Mouse (Mus musculus) gonadal fat pad, adult 2 months (tissue): Measurements from ENCODE around the gene Ano3. TPM values are rescaled to one million over a fixed set of nuclear protein-coding genes. Genes with fewer than 3 reads are reported as not detected.
A peak's percentile ranks its signal among the peaks of the same experiment; 100 is the strongest.

ENCODE experiments used
- DNase-seq: peaks from one replicate; pipeline ENCODE4 v3.0.0-alpha.2; 2012; ENCODE audit warnings: low read depth
- polyA plus RNA-seq: library from polyadenylated mRNA; depleted of rRNA; stranded (reverse); fragments of >200 nt; gene quantifications from 2 replicates; pipeline ENCODE4 v1.2.3, GENCODE M21; 2012

Ano3 gene
- polyA plus RNA-seq, 1 experiment = 0.95 TPM

DNA sequence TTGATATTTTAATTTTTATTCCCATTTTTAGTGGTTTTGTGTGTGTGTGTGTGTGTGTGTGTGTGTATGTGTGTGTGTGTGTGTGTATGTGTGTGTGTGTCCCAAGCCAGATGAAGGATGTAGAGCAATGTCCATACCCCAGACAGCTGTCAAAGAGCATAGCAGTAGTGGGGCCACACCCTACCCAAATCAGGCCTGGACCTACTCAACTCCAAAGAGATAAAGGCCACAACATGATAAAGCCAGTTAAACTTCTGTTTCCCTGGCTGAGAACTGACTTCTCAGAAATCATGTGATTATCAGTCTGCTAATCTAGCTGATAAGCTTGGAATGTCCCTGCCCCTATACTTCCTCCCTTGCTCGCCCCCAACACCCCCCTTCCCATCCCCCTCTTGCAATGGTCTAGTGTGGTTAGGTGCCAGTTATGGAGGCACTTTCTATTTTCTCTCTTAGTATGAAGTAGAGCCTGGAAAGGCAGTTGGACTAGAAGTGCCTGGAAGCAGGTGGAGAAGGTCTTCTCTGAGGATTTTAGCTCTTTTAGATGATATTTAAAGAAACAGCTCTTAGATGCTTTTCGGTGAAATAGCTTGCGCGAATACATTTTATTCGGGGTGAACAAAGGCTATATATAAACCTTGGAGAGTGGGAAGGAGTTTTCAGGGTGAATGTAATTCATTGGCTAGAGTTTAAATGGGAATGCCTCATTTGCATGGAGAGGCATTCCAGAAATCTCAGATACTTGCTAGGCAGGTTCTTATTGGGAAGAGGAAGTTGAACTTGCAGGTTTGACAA is 144.2 kb downstream of the Ano3 start:
- DNase-seq = no peak

DNA sequence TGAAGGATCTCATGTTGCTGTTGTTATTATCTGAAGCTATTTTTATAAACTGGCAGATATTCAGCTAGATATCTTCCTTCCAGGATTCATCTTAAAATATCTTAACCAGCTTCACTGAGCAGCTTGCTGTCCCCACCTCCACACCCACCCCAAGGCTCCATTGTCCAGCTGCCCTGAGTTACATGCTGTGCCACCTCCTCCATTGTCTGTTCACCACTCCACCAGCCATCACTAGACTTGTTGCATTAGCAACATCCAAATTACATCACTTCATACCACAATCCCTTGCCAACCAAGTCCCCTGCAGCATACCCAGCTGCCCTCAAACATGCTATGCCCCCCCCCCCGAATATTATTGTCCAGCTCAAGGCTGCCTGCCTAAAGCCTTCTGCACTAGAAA is 154.8 kb downstream of the Ano3 start:
- no peak for DNase-seq

DNA sequence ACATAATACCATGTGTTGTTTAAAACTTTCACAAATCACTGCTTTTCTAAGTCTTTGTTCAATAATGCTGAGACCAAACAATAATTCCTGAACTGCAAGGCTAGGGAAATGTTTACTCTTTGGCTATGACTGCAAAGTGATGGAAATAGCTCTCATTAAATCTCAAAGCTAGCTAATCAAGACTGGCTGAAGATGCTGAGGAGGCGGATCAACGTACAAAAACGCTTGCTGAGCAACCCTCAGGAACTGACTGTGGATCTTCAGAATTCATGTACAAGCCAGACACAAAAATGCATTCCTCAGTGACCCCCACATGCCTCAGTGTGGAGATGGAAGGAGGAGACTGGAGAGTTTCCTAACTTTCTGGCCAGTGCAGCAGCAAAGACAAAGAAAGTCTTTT is 155.3 kb downstream of the Ano3 start:
- no peak for DNase-seq

DNA sequence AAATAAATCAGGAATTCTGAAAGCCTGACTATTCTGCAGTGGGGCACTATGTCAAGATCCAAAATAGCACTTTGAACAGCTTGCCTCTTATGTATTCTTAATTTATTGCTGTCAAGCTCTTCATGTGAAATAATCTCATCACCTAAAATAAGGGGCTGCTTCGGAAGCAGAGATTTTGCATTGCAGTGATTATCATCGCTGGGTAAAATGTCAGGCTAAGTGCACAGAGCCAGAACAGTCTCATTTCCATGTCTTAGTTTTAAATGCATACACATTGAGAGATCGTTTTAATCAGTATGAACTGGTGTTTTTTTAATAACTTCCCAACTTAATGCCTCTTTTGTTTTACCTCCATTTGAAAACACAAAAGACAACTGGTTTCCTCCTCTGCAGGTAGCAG is 163.3 kb downstream of the Ano3 start:
- DNase-seq = no peak

DNA sequence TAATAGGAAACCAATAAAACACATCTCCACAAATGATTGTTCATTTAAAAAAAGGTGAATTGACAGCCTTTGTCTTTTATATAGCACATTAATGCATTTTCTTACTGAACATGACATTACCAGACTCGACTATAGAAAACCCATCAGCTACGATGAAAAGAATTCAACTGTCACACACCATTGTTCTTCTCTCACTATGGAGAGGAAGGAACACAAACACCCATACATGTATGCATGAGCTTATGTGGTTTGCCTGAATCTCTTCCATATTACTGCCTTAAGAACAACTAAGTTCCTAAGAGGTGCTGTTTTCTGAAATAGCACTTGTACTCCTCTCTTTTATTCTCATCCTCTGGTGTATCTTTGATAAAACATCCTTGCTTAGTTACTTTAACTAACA is 191.3 kb downstream of the Ano3 start:
- DNase-seq = no peak

DNA sequence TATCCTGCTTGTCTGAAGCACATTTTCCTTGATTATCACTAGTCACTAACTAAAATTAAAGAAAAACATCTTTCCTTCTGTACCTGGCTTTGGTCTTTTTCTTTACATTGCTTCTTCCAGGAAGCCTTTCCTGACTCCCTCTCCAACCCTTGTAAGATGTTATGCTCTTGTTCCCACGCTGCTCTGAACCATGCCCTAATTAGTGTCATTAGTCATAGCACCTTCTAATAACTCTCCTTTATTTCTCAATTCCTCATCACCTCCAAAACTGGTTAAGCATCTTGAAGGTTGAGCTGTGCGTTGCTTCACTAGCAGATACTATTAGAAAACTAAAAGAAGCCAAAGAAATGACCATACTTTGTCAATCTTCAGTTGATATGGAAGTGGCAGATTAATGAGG is 193.2 kb downstream of the Ano3 start:
- DNase-seq = peak; percentile 77

DNA sequence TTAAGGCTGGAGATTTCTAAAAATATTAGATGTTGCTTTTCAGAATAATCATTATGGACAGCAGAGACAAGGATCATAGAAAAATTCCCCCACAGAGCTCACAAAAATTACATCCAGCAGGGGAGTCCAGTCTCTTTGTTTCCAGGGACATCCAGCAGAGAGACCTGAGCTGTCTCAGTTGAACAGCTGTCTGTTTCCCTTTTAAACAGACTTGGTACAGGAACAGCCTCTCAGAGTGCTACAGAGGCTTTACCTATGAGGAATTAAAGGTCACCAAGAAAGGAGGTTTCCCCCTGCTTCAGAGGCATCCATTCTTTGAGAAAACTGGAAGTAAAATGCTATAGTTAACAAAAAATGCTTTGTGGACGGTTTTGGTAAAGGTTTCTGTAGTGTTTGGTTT is 210.2 kb downstream of the Ano3 start:
- no peak for DNase-seq

DNA sequence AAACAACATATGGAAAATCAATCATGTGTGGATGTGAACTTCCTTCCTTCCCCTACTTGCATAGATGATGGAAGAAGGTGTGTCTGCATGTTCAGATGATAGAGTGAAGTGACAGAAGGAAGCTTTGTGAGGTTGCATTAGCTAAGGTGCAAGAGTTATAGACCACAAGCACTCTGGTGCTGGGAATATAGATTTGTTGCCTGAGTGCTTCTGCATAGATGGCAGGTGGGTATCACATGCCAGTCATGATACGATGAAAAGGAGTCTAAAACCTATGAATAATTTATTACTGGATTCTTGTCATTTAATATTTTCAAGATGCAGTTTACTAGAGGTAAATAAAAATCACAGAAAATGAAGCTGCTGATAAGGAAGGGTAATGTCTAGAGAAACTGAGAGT is 210.9 kb downstream of the Ano3 start:
- no peak for DNase-seq

DNA sequence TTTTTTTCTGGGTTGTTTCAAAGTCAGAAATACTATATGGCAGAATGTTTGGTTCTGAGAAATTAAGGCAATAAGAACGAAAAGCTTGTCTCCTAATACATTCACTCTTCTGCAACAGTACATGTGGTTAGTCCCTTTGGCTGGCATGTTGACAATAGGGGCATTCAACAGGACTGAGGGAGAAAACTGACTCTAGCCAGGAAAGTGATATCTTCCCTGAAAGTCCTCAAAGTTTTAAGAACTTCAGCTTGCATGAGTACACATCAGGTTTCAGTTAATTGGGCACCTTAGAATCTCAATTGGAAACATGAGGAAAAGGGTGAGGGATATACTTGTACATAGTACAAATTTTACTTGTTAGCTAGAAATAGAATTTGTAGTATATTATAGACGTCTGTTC is 212.7 kb downstream of the Ano3 start:
- DNase-seq = no peak

DNA sequence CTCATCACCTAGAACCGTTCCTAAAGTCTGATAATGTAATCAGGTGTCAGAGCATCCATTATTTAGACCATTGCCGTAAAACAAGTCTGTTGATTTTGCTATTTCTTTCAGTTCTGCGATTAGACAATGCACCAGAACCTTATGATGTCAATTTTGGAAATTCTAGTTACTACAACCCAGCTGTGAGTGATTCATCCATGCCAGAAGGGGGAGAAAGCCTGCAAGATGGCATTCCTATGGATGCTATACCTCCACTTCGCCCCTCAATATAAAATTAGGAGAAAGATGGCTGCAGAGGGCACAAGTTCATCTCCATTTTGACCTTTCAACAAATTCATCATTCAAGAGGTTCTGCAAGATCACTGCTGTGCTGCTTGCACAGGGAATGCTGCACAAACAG is 213.5 kb downstream of the Ano3 start:
- no peak for DNase-seq

DNA sequence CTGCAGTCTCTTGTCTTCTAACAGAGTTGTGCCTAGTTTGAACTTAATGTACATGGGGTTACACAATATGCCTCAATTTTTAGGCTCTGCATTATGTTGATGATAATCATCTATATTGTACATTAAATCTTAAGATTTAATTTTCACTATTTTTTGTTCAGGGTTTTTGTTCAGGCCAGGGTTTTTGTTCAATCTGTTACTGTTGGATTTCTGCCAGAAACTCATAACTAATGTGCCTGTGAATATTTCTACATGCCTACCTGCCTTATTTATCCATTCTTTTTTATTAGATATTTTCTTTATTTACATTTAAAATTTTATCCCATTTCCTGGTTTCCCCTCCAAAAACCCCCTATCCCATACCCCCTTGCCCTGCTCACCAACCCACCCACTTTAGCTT is 224.6 kb downstream of the Ano3 start:
- no peak for DNase-seq

DNA sequence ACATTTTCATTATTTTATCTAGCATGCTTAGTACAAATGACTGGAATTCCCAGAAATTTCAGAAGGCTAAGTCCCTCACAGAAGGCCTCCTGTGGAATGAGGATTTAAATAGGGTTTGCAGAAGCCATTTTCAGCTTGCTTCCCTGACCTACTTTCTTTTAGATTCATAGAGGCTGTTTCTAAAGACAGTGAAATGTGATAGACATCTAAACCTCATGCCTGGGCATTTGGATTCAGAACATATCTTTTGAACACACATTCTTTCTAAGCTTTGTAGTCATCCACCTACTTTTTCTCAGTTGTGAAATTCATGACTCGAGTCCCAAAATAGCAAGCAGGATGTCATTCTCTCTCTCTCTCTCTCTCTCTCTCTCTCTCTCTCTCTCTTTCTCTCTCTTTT is 228.5 kb downstream of the Ano3 start:
- no peak for DNase-seq

DNA sequence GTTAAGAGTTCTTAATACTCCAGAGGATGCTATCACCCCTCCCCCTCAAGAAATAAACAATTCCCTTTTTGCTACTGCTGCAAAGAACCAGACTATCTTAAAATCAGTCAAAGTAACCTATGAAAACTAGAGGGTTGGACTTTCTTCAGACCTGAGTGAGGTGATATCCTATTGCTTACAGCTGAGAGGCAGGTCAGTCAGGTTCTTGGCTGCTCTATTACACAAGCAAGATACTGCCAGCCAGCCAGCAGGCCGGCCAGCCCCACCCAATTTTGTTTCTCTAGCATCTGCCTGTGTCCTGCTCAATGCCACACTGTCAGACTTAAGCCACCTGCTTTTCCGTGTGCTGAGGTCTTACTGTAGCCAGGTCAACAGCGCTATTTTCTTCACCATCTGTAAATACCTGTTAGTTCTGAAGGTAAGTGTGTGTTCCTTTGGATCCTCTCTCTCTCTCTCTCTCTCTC is 229.4 kb downstream of the Ano3 start, which contains the start of gene Muc15:
Gene Muc15, plus strand, starts transcription at position 51 of the 464 bp plus-strand sequence.
- peak; percentile 47 for DNase-seq

DNA sequence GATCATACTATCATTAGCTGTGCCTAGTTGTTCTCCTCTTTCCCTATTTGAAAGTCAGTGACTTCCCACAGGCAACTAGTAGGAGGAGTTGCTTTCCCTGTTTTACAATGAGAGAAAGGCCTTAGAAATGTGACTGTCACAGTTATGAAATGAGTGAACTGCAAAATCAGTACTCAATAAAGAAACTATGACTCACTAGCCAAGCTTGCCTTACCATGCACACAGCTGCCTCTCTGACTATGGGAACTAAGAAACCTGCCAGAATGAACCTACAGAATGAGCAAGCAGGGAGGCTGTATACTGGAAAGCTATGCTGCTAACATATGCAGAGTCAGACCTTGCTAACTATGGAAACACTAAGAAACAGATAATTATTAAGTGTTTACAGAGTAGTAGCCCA is 231.7 kb downstream of the Ano3 start:
- DNase-seq = no peak

DNA sequence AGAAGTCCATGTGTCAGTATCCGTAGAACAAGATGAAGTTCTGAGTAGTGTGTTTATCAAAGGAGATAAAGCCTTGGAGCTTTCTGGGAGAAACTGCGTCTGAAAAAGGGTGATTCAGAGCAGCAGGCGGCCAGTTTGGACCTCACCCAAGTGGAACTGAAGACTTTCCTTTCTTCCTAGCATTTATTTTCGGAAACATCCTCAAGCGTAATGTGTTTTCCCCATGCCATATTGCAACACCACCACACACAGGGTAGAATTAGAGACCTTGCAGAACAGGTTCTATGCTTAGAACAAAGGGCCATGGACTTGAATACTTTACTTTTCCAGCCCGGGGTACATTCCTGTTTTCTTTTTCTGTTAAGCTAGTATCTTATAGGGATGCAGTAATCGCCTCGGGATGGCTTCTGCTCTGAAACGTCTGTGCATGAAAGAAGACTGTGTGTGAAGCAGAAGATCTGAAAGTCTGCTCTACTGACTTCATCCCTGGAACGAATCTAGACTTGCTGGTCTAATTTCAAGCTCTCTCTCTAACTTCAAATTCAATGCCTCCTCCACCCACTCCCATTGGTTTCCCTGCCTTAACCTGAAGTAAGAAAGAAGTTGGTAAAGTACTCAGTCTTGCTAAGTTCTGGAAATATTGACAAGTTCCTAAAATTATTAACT is 240.5 kb downstream of the Ano3 start:
- DNase-seq = peak; percentile 97

DNA sequence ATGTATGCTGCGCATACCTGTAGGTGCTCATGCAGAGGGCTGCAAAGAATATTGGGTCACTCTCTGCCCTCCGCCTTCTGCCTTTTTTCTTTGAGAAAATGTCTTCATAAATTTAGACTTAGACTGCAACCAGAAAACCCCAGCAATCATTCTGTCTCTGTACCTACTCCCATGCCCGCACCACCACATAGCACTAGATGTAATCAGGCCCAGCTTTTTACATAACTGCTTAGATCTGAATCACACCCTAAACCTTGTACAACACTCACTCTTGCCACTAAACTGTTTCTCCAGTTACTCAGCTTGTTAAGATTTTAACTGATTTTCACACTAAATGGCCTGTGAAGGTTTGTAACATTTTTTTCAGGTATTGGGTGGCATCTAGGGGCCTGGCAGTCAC is 241.3 kb downstream of the Ano3 start:
- DNase-seq = no peak

DNA sequence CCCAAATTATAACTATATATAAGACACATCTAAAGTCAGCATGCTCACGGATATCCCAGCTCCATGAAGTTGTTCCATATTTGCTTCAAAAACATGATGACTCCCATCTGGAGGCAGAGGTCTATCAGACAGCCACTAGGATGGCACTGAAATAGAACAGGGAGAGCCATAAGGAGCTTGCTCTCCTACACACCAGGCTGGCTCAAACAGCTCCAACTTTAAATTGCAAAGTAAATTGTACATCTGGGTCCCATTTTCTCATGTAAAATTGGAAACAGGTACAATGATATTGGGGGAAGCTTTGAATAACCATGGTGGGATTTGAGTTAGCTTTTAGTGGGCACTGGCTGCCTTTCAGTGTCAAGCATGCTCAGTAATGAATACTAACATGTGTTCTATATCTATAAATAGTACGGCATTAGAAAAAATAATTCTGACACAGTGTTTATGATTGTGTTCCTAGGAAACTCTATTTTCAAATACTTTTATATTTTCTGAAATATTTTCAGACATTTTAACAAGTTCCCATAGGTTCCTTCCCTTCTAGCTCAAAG is 279.6 kb downstream of the Ano3 start:
- DNase-seq = no peak

DNA sequence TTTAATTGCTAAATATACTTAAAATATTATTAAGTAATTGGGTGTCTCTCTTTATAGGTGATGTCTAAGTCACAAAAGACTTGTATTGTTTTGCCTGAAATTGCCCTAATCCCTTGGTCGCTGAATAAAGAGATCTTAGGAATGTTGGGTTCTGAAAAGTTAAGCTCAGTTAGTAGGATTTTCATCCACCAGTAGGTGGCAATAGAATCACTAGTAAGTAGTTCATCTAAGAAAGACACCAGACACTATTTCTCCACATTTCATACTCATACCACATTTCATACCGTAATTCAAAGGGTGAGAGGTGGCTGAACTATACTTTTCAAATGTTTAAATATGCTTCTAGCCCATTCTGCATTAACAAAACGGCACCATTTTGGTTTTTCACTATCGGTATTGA is 287.4 kb downstream of the Ano3 start:
- DNase-seq = no peak

DNA sequence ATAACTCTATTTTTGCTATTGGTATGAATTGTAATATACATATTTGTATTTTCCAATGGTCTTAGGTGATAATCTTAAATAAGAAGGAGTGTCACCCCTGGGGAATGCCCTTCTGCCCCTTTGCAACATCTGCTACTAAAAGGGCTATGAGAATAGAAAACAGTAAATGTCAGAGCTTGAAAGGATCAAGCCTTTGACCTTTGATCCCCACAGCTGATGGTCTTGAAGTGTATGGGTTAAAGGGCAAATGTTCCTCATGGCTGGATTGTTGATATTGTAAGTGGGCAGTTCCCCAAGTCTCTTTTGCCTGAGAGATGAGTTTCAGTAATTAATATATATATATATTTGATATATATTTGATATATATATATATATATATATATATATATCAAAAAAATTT is 305.9 kb downstream of the Ano3 start:
- DNase-seq = no peak

DNA sequence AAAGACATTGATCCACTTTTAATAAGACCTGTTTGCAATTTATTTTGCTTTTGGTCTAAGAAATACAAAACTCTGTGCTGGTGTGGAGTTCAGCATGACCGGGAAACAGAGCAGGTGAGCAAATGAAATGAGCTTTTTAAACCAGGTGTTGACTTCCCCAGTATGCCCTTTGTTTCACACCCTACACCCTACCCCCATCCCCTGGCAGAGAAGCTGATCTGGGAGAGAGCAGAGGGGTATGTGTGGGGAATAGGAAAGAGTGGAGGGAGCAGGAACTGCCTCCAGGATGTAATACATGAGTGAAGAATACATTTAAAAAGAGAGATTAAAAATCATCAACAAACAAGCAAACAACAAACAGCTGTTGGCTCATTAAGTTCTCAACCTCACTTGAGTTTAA is 306.4 kb downstream of the Ano3 start:
- no peak for DNase-seq
